Mouse (Mus musculus) ovary, adult 18-20 months (tissue): Measurements from ENCODE around the gene Fap.

Source experiments
- DNase-seq: peaks from one replicate; pipeline ENCODE4 v3.0.0; 2022; ENCODE audit warnings: low spot score, mixed read lengths

The Fap gene

GRCm38 (mm10) chr2:62459241-62460174, 114.4 kb downstream of the Fap start:
- no peak for DNase-seq

GRCm38 (mm10) chr2:62458070-62458469, 115.8 kb downstream of the Fap start:
- DNase-seq: no peak

DNA sequence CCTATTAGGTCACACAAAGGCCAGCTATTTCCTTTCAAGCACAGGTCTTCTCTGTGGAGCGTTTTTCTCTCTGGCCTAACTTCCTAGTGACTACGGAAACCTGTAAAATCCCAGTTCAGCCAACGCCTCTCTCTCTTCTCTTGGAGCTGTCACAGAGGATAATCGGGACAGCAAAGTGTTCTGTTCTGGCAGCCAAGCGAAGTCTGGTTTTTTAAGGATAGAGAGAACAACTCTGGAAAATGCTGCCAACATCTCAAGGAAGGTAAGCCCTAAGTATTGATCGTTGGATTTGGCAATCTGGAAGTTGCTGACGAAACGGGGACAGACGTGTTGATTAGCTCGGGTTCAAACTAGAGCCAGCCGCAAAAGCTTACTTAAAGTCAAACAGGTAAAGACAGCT, 118.9 kb downstream of the Fap start:
- no peak for DNase-seq

- DNase-seq: no peak
These were observed 119.8 kb downstream of the Fap start for GRCm38 (mm10) chr2:62454033-62454432.
